Mouse (Mus musculus): ENCODE measurements at regions not wholly inside any gene's neighbourhood (a gene's known extent, or its start where the extent isn't known, plus 50 kb on each side); places are given as distances from the start of the nearest gene placed in this dataset.

DNA sequence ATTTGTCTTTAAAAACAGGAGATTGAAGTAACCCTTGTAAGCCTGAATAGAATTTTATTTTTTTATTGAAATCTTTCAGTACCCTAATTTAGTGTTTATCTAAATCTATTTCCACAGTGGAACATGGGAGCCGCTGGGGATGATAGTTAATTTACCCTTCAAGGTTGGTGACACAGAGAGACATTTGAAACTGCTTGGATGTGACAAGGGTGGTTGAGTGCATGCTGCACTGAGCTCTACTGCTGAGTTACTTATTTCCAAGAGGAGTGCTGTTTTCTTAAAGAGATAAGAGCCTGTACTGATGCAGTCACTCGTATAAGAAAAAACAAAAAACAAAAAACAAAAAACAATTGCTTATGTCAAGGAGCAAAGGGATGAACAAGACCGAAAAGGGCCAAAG is 123.7 kb upstream of the Map3k1 start:
- Histone ChIP-seq H3K27me3 (no peaks in the 10 kb centered on the region), H3K9ac (no peak overlapping the region), H3K27ac (no peak overlapping the region), H3K9me3 (replicated peaks) (no peaks in the 10 kb centered on the region), H3K4me3 (no peak overlapping the region), H3K4me1 (replicated peaks) (peaks cover 19% of the 10 kb centered on the region), H3K36me3 (no peaks in the 10 kb centered on the region), H3K4me2 (no peak overlapping the region)
- 63% methylated on average over 3 of the region's 3 CpGs for WGBS
- ATAC-seq (replicated peaks; ENCODE audit: insufficient number of reproducible peaks, insufficient read depth, low FRiP score, low read depth) = no peak

DNA sequence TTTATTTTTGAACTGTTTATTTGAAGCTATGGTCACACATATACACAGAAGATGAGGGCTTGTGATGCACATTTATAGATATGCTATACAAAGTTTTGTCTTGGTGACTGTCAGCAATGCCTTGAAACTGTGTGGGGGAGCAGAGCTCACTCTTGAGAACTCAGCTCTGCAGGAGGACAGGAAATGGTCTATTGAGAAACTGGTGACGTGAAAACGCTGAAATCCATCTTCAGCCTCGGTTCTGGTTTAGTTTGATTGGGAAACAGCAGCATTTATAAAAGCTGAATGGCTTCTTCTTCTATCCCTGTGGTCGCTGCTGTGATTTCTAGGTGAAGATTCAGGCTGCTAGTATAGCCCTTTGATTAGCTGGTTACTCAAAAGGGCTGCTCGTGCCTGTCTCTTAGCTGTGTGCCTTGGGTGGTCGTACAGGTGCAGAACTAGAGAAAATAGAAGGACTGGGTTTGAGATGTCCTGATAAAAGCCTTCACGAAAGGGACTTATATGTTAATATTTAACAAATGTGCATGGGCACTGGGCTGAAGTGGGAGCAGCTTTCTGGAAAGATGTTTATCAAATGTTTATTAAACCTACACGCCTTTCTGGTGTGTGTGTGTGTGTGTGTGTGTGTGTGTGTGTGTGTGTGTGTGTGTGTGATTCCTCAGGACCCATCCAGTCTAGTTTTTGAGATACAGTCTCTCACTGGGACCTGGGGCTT is 124.9 kb upstream of the Map3k1 start:
- Histone ChIP-seq H3K4me1 (replicated peaks) (peaks cover 19% of the 10 kb centered on the region), H3K4me2 (no peak overlapping the region), H3K9ac (no peak overlapping the region), H3K27me3 (no peaks in the 10 kb centered on the region), H3K4me3 (no peak overlapping the region), H3K9me3 (replicated peaks) (no peaks in the 10 kb centered on the region), H3K27ac (no peak overlapping the region), H3K36me3 (no peaks in the 10 kb centered on the region)
- WGBS = 69% methylated on average over 8 of the region's 8 CpGs
- no peak for ATAC-seq (replicated peaks; ENCODE audit: insufficient number of reproducible peaks, insufficient read depth, low FRiP score, low read depth)

DNA sequence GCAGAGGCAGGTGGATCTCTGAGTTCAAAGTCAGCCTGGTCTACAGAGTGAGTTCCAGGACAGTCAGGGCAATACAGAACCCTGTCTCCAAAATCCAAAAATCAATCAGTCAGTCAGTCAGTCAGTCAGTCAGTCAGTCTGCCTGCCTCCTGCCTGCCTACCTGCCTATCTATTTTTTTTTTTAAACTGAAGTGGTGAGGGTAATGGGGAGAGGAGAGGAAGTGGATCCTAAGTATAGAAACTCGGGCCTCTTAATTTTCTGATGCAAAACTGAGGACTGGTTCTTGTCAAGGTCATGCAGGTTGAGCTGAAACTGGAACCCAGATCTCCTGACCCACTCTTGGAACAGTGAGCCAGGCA is 126.9 kb upstream of the Map3k1 start:
- Histone ChIP-seq H3K27ac (no peak overlapping the region), H3K27me3 (no peaks in the 10 kb centered on the region), H3K36me3 (no peaks in the 10 kb centered on the region), H3K4me2 (no peak overlapping the region), H3K9ac (no peak overlapping the region), H3K4me1 (replicated peaks) (peaks cover 28% of the 10 kb centered on the region), H3K9me3 (replicated peaks) (no peaks in the 10 kb centered on the region), H3K4me3 (no peak overlapping the region)
- WGBS = 50% methylated on average over 1 of the region's 1 CpGs
- ATAC-seq (replicated peaks; ENCODE audit: insufficient number of reproducible peaks, insufficient read depth, low FRiP score, low read depth) = no peak

DNA sequence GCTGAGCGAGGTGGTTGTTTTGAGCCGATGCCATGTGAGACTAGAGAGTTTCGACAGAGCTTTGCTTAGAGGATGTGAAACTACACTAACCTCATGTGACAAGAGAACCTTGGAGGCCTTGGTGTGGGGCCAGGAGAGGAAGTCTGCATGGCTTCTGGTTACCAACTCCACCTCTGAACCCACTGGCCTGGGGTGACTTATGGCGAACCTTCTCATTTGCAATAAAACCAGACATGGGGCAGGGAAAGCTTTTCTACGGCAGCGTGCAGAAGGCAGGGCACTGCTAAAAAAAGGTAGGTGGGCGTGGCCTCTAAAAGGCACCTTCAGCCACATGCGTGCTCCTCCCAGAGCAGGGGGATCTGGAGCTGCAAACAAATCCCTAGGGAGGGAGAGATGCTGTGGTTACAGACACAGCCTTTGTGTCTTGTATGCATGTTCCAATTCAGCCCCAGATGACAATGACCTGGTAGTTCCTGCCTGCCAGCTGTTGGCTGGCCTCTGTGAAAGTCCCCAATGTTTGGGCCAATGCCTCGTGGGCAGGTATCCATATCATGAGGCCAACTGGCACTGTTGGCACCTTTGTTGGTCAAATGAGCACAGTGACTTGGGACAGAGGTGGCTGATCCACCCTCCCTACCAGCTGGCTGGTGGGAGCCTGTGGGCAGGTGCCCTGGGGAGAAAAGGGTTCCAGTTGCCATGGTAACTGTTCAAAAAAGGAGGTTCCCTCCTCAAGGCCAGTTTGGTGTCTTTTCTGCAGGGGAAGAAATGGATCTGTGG is 127.5 kb upstream of the Map3k1 start:
- no peak overlapping the region for H3K4me2 ChIP-seq
- no peaks in the 10 kb centered on the region for H3K36me3 ChIP-seq
- no peak overlapping the region for H3K27ac ChIP-seq
- H3K4me3 ChIP-seq = no peak overlapping the region
- no peak overlapping the region for H3K9ac ChIP-seq
- 46% methylated on average over 9 of the region's 9 CpGs for WGBS
- H3K27me3 ChIP-seq = no peaks in the 10 kb centered on the region
- ATAC-seq (replicated peaks; ENCODE audit: insufficient number of reproducible peaks, insufficient read depth, low FRiP score, low read depth) = no peak
- peaks cover 31% of the 10 kb centered on the region for H3K4me1 ChIP-seq (replicated peaks)
- H3K9me3 ChIP-seq (replicated peaks) = no peaks in the 10 kb centered on the region

DNA sequence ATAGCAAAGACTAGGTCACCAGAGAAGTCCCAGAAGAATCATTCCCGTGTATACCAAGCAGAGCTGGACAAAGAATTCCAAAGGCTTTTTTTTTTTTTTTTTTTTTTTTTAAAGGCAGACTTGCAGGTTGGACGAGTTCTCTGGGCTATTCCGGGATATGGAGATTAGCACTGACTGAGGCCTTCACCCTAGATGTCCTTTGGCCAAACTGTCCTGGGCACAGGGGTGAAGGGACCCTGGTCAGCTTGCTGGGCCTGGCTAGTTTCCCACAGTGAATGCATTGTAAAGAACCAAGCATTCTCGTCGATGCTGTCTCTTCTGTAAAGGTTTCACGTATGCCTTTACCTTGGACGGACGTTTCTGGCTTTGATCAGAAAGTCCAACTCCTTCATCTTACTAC is 128.2 kb upstream of the Map3k1 start:
- WGBS = 55% methylated on average over 8 of the region's 8 CpGs

DNA sequence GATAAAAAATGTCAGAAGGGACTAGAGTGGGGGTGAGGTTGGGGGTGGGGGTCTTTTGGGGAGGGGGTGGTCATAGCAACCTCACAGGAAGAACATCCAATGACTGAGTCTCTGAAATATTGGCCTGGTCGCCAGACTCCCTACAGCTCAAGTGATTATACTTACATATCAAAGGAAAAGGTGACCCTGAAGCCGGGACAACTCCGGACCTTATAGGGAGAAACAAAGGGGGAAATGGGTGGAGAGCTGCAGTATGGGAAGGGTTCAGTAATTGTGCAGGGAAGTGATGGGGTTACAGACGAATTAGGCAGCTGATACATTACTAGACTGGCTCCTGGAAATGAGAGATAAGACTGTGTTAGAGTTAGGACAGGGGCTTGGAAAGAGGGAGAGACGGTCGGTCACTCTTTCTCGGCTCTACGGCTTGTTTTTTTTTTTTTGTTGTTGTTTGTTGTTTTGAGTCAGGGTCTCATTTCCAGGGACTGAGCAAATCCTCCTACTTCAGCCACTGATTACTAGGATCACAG is 130.2 kb upstream of the Map3k1 start:
- Histone ChIP-seq H3K4me1 (replicated peaks) (peaks cover 40% of the 10 kb centered on the region), H3K4me2 (no peak overlapping the region), H3K36me3 (no peaks in the 10 kb centered on the region), H3K27ac (no peak overlapping the region), H3K9me3 (replicated peaks) (no peaks in the 10 kb centered on the region), H3K27me3 (no peaks in the 10 kb centered on the region), H3K4me3 (no peak overlapping the region), H3K9ac (no peak overlapping the region)
- ATAC-seq (replicated peaks; ENCODE audit: insufficient number of reproducible peaks, insufficient read depth, low FRiP score, low read depth) = no peak
- 35% methylated on average over 8 of the region's 8 CpGs for WGBS

More for the DNA sequence above, 128.2 kb upstream of the Map3k1 start:
- no peaks in the 10 kb centered on the region for H3K27me3 ChIP-seq
- no peak overlapping the region for H3K4me3 ChIP-seq
- no peak overlapping the region for H3K4me2 ChIP-seq
- ATAC-seq (replicated peaks; ENCODE audit: insufficient number of reproducible peaks, insufficient read depth, low FRiP score, low read depth) = no peak
- peaks cover 35% of the 10 kb centered on the region for H3K4me1 ChIP-seq (replicated peaks)
- H3K9ac ChIP-seq = no peak overlapping the region
- no peaks in the 10 kb centered on the region for H3K9me3 ChIP-seq (replicated peaks)
- no peak overlapping the region for H3K27ac ChIP-seq
- H3K36me3 ChIP-seq = no peaks in the 10 kb centered on the region

DNA sequence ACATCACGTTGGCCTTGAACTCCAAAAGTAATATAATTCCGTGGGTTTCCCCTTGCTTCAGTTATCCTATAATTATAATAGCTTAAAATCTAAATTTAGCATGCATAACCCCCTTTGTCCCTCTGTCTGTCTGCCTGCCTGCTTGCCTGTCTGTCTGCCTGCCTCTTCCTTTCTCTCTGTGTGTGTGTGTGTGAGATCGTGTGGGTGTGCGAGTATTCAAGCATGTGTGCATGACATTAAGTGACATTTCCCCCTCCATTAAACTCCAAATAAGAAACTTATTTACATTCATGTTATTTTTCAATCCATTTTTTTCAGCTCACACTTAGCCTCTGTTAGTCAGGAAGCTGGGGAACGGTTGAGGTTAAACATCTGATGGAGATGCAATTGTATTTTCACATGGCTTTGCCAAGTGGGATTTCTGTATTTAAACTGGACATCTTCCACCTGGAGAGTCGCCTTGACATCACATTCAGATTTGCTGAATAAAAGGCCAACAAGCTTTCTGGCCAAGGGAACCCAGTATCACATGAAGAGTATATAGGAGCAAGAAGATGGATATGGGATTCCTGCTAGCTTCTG is 130.8 kb upstream of the Map3k1 start:
- H3K9me3 ChIP-seq (replicated peaks) = no peaks in the 10 kb centered on the region
- peaks cover 43% of the 10 kb centered on the region for H3K4me1 ChIP-seq (replicated peaks)
- H3K4me2 ChIP-seq = no peak overlapping the region
- WGBS = 46% methylated on average over 6 of the region's 6 CpGs
- H3K9ac ChIP-seq = no peak overlapping the region
- ATAC-seq (replicated peaks; ENCODE audit: insufficient number of reproducible peaks, insufficient read depth, low FRiP score, low read depth) = no peak
- H3K4me3 ChIP-seq = no peak overlapping the region
- no peak overlapping the region for H3K27ac ChIP-seq
- H3K36me3 ChIP-seq = no peaks in the 10 kb centered on the region
- no peaks in the 10 kb centered on the region for H3K27me3 ChIP-seq

DNA sequence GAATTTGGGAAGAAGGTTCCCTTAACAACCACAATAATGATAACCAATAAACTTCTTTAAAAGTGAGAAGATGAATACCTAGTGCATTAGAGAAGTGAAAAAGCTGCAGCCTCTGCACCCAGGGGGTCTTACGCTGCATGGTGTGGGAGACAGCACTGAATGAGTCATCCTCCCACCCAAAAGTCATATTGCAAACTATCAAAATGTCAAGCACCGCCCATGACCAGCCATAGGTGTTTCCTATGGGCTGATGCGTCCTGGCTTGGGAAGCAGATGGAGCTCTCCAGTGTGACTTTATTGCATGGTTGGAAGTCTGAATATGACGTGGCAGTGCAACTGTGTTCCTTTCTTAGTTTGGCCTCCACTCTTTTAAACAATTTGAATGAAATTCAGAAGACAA is 131.5 kb upstream of the Map3k1 start:
- WGBS = 83% methylated on average over 4 of the region's 4 CpGs
- Histone ChIP-seq H3K4me3 (no peak overlapping the region), H3K9ac (no peak overlapping the region), H3K4me2 (no peak overlapping the region), H3K27me3 (no peaks in the 10 kb centered on the region), H3K27ac (0 out of 2 replicates have a peak overlapping the region, but pooled peaks have one; percentile 9), H3K4me1 (replicated peaks) (peaks cover 43% of the 10 kb centered on the region), H3K36me3 (no peaks in the 10 kb centered on the region), H3K9me3 (replicated peaks) (no peaks in the 10 kb centered on the region)
- ATAC-seq (replicated peaks; ENCODE audit: insufficient number of reproducible peaks, insufficient read depth, low FRiP score, low read depth) = no peak

DNA sequence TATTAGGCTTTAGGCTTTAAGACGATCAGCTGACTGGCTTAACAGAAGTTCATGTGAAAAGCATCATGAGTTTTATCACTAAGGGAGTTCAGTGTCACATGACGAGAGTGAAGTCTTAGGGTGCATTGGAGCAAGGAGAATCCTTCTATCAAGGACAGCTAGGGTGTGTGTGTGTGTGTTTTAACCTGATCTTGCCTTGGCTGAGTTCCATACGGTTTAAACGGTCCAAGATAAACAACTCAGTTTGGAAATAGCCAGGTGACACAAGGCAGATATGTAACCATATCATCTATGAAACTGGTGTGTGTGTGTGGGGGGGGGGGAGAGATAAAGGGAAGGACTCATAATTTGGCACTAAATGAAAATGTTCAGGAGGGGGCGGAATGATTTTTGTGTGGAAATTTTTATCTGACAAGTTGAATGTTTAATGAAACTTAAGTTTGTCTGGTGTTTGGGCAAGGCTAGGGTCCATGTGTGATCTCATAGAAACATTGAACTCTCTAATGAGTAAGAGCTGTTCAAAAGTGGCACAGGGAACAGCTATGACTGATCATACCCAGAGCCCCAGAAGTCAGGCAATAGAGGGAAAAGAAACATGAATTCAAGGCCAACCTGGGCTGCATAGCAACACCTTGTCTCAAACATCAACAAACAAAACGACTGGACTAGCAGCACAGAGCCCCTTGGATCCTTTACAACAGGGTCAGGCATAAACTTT is 132.2 kb upstream of the Map3k1 start:
- Histone ChIP-seq H3K9me3 (replicated peaks) (no peaks in the 10 kb centered on the region), H3K36me3 (no peaks in the 10 kb centered on the region), H3K4me2 (no peak overlapping the region), H3K4me1 (replicated peaks) (peaks cover 39% of the 10 kb centered on the region), H3K4me3 (no peak overlapping the region), H3K9ac (no peak overlapping the region), H3K27me3 (no peaks in the 10 kb centered on the region), H3K27ac (no peak overlapping the region)
- no peak for ATAC-seq (replicated peaks; ENCODE audit: insufficient number of reproducible peaks, insufficient read depth, low FRiP score, low read depth)
- WGBS = 49% methylated on average over 6 of the region's 6 CpGs

DNA sequence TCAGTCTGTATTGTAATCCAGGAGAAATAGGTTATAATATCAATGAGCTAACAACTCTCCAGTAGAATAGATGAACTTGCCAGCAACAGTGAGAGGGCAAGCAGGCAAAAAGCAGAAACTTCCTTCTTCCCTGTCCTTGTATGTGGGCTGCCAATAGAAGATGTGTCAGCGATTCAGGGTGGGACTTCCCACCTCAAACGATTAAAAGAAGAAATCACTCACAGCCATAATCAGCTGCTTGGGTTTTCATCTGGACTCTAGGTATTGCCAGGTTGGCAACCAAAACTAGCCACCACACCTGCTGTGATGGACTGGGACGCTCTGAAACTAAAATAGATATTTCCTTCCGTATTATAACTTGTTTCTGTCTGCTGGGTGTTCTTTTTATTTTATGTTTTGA is 133.2 kb upstream of the Map3k1 start:
- Histone ChIP-seq H3K36me3 (no peaks in the 10 kb centered on the region), H3K9me3 (replicated peaks) (no peaks in the 10 kb centered on the region), H3K9ac (no peak overlapping the region), H3K4me2 (no peak overlapping the region), H3K4me3 (no peak overlapping the region), H3K4me1 (replicated peaks) (peaks cover 30% of the 10 kb centered on the region), H3K27ac (no peak overlapping the region), H3K27me3 (no peaks in the 10 kb centered on the region)
- no peak for ATAC-seq (replicated peaks; ENCODE audit: insufficient number of reproducible peaks, insufficient read depth, low FRiP score, low read depth)
- 86% methylated on average over 4 of the region's 4 CpGs for WGBS

DNA sequence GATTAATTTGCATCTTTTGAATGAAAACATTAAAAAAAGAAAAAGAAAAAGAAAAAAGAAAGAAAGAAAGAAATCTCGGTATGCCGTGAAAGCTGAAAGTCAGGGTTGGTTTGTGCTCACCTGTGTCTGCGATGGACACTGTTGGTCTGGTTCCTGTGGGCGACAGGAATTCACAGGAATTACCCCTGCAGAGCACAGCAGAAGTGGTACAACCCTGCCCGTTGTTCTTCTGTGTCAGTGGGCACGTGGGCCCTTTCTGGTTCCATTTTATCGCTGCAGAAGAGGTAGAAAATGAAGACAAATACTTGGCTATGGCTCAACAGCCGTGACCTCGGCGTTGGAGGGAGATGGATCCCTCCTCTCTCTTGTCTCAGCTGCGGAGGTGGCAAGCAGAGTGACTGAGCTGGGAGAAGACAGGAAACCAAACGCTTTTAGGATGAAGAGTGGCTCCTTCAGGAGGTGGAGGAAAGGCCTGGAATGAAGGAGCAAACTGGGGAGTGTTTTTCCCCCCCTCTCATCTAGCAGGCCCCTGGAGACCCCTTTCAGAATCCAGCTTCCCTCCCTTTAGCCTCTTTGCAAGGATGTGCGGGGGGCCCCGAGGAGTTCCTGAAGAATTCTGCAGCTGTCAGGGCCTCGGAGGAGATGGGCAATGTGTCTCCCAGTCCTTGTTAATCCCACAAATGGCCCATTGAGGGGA is 134.7 kb upstream of the Map3k1 start:
- ATAC-seq (replicated peaks; ENCODE audit: insufficient number of reproducible peaks, insufficient read depth, low FRiP score, low read depth) = no peak
- no peaks in the 10 kb centered on the region for H3K27me3 ChIP-seq
- H3K4me1 ChIP-seq (replicated peaks) = peaks cover 24% of the 10 kb centered on the region
- no peak overlapping the region for H3K9ac ChIP-seq
- H3K27ac ChIP-seq = no peak overlapping the region
- WGBS = 57% methylated on average over 15 of the region's 15 CpGs
- no peaks in the 10 kb centered on the region for H3K36me3 ChIP-seq
- no peak overlapping the region for H3K4me2 ChIP-seq
- no peak overlapping the region for H3K4me3 ChIP-seq
- no peaks in the 10 kb centered on the region for H3K9me3 ChIP-seq (replicated peaks)
